Mouse (Mus musculus) embryonic stem cell, embryonic (primary cell): ENCODE data around the gene Hist1h2bp.
"Not testable (repeated sequence)": the region's sequence is repeated elsewhere in the genome, so short reads cannot be mapped to it uniquely, and the experiment has no call there.

Source experiments
- CTCF ChIA-PET, 4 experiments: fragments of 300-600 bp in 2 of 4; fragments of 350-600 bp in 2 of 4; sonication (Branson Sonifier 250); formaldehyde crosslinking; loops; one replicate each; lab custom pipeline; 2022; ENCODE audit warnings: inconsistent platforms in 2 of 4; lab: Charles Lee
- POLR2A ChIA-PET, 4 experiments: fragments of 300-600 bp in 2 of 4; fragments of 350-600 bp in 2 of 4; sonication (Branson Sonifier 250); formaldehyde crosslinking; loops; one replicate each; lab custom pipeline; 2022; ENCODE audit warnings: antibody characterized with exemption in 4 of 4, inconsistent platforms in 1 of 4; lab: Charles Lee

Hist1h2bp gene

DNA sequence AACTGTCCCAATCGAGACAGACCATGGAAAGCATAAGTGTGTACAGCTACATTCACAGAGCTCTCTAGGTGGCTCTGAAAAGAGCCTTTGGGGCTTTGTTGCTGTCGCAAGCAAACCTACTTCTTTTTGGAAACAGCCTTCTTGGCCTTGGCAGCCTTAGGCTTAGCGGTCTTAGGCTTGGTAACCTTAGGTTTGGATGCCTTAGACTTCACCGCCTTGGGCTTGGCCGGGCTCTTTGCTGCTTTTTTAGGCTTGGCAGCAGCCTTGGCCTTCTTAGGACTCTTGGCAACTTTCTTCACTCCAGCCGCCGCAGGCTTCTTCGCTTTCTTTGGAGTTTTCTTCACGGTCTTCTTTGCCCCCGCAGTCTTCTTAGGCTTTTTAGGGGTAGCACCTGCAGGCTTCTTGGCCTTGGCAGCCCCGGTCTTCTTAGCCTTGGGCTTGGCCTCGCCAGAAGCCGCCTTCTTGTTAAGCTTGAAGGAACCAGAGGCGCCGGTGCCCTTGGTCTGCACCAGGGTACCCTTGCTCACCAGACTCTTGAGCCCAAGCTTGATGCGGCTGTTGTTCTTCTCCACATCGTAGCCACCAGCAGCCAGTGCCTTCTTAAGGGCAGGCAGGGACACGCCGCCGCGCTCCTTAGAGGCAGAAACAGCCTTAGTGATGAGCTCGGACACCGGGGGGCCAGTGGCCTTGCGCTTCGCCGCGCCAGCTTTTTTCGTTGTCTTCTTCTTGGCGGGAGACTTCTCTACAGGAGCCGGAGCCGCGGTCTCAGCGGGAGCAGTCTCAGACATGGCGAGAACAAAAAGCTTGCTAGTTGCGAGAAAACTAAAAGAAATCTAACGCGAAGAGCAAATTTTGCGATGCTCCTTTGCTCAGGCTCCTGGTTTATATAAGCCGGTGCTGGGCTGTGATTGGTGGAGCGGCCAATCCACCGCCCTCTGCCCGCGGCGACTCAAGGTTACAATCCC is 7.2 kb upstream of the Hist1h2bp start, which contains the start of gene Hist1h1b:
Gene Hist1h1b (minus strand): TSS at position 859 of the 965 bp plus-strand sequence.
- POLR2A ChIA-PET: interaction anchor here (0.6 to 22.5 kb wide), 81 partner anchors 7 to 1982 kb away, joined by 3 to 823 read pairs (median 5); partner anchors contain the start of genes Hist1h2ai (in 4 of the 4), Hist1h2ak (in 4 of the 4), Hist1h2bn (in 4 of the 4) and Hist1h3h (in 4 of the 4)
- CTCF ChIA-PET: interaction anchor here in 1 of 4 experiments (0.7 kb wide), 1 partner anchor 264 kb away, joined by 3 read pairs; no protein-coding TSS in a partner anchor

DNA sequence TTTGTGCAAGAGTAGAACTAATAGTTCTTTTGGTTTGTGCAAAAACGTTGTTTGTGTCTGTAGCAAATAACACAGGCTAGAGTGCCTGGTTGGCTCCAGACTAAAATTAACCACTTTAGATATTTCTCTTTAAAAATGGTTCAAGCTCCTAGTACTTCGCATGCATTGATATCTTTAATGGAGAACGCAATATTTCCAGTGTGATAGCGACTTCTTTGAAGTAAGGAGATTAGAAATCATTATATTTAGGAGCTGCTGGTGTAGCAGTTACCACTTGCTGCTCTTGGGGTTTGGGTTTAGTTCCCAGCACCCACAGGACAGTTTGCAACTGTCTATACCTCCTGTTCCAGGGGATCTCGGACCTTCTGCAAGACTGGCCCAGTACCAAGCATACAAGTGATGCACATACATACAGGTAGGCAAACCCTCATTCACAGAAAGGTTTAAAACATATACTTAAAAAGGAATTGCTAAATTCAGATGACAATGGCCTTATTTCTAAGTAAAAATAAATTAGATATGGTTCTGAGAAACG is 6.2 kb upstream of the Hist1h2bp start:
- CTCF ChIA-PET: interaction anchor here in 1 of 4 experiments (0.7 kb wide), 1 partner anchor 263 kb away, joined by 3 read pairs; no protein-coding TSS in a partner anchor

DNA sequence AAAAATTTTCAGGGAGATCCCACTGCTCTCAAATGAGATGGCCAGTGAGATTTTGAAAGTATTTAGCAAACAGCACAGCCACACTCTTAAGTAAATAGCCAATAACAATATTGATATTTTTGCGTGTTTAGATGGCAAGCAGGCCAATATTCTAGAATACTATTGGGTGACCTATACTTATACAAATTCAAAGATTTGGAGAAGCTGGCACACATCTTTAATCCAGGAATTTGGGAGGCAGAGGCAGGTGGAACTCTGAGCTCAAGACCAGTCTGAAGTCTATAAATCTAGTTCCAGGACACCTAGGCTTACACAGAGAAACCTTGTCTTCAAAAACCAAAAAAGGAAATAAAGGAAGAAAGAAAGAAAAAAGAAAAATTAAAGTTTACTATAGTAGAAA is 5.6 kb upstream of the Hist1h2bp start:
- ChIA-PET POLR2A (interaction anchor here (0.6 to 22.5 kb wide), 36 partner anchors 8 to 1799 kb away, joined by 3 to 823 read pairs (median 10); partner anchors contain the start of genes Hist1h2ak (in 4 of the 4), Hist1h2bn (in 4 of the 4), Hist1h2bm (in 3 of the 4) and Hist1h2ag (in 2 of the 4)), CTCF (no interaction called here)

More for the DNA sequence above, 6.2 kb upstream of the Hist1h2bp start:
- POLR2A ChIA-PET: interaction anchor here (0.8 to 22.5 kb wide), 40 partner anchors 9 to 1981 kb away, joined by 3 to 823 read pairs (median 13); partner anchors contain the start of genes Hist1h2ai (in 4 of the 4), Hist1h2ak (in 4 of the 4), Hist1h2bn (in 4 of the 4) and Hist1h3h (in 4 of the 4)

DNA sequence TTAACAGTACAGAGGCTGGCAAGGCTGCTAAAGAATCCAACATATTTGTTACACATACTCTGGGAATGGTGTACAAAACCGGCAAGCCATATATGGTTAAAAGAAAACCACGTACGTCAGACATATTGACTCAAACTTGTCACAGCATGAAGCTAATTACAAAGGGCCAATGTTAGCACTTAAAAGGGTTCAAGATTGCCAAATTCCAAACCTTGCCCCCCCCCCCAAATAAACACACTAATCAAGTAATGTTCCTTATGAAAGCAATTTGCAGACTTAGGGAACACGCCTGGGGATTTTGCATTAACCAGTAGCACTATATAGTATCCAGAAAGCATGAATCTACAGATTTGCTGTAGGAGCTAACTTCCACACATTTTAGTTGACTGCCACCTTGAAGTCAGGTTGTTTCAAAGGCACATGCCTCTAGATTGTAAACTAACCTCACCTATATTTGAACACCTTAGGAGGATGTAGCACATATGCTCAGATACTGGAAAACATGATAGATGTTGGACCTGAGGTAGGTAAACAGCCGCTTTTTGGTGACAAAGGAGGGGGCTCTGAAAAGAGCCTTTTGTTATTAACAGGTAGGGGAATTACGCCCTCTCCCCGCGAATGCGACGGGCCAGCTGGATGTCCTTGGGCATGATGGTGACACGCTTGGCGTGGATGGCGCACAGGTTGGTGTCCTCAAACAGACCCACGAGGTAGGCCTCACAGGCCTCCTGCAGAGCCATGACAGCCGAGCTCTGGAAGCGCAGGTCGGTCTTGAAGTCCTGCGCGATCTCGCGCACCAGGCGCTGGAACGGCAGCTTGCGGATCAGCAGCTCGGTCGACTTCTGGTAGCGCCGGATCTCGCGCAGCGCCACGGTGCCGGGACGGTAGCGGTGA is 4.7 kb upstream of the Hist1h2bp start:
- POLR2A ChIA-PET: interaction anchor here (0.5 to 22.5 kb wide), 50 partner anchors 8 to 1979 kb away, joined by 3 to 823 read pairs (median 5); partner anchors contain the start of genes Hist1h2ak (in 4 of the 4), Hist1h2bn (in 4 of the 4), Hist1h2ai (in 3 of the 4) and Hist1h2bm (in 3 of the 4)
- CTCF ChIA-PET: interaction anchor here in 1 of 4 experiments (0.7 kb wide), 1 partner anchor 34 kb away, joined by 3 read pairs; no protein-coding TSS in a partner anchor

DNA sequence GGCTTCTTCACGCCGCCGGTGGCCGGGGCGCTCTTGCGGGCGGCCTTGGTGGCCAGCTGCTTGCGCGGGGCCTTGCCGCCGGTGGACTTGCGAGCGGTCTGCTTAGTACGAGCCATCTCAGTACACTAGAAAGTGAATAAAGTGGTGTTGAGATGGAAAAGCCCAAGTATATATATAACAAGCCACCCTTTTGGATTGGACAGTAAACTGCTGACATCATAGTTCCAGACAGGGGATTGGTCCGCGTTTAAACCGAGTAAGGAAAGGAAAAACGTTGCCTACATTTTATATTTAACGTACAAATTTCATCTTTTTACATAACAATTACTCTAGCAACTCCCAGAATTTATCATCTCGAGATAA is 4.0 kb upstream of the Hist1h2bp start, which contains the start of gene Hist1h3i:
Gene Hist1h3i (minus strand): TSS at position 116 of the 363 bp plus-strand sequence.
- ChIA-PET POLR2A (interaction anchor here (0.8 to 22.5 kb wide), 39 partner anchors 8 to 1981 kb away, joined by 3 to 823 read pairs (median 6); partner anchors contain the start of genes Hist1h2ak (in 4 of the 4), Hist1h2bn (in 4 of the 4), Hist1h2ai (in 3 of the 4) and Hist1h2bl (in 3 of the 4)), CTCF (no interaction called here)

DNA sequence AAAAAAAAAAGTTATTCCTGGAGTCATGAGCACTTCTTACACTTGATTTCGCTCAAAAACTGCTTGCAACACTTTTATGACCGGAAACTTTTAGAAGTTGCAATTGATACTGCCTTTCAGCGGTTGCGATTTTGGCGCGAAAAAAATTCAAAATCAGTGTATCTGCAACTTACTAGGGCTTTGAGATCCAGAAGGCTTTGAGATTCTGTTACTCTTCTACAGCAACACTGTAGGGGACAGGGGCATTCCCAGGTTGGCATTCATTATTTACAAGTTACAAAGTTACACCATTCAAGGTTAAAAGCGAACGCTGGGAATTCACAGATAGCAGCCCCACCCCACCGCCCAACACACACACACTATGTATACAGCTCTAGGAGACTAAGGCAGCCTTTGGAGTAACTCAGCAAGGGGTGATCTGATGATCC is 3.5 kb upstream of the Hist1h2bp start:
- POLR2A ChIA-PET: interaction anchor here in 3 of 4 experiments (0.8 to 22.5 kb wide), 28 partner anchors 9 to 1980 kb away, joined by 3 to 823 read pairs (median 6); partner anchors contain the start of genes Hist1h2ai (in 3 of the 3), Hist1h2ak (in 3 of the 3), Hist1h2bj (in 3 of the 3) and Hist1h2bl (in 3 of the 3)
- CTCF ChIA-PET: no interaction called here

DNA sequence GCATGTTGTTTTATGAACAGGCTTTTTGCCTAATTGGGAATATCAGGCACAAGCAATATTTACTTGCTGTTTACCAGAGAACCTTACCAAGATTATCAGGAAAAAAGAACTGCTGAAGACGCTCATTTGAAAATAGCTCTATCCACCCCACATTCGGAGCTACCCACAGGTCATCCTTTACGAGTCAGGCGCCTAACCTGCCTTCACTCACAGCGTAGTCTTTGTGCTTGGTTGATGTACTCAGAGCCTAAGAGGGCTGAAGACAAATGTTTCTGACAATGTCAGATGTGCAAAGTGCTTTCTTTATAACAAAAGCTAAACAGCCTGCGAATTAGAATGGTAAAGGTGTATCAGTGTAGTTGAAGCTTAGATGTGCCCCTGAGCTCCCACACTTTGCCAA is 3.0 kb upstream of the Hist1h2bp start:
- CTCF ChIA-PET: interaction anchor here in 1 of 4 experiments (0.7 kb wide), 1 partner anchor 49 kb away, joined by 3 read pairs; no protein-coding TSS in a partner anchor

DNA sequence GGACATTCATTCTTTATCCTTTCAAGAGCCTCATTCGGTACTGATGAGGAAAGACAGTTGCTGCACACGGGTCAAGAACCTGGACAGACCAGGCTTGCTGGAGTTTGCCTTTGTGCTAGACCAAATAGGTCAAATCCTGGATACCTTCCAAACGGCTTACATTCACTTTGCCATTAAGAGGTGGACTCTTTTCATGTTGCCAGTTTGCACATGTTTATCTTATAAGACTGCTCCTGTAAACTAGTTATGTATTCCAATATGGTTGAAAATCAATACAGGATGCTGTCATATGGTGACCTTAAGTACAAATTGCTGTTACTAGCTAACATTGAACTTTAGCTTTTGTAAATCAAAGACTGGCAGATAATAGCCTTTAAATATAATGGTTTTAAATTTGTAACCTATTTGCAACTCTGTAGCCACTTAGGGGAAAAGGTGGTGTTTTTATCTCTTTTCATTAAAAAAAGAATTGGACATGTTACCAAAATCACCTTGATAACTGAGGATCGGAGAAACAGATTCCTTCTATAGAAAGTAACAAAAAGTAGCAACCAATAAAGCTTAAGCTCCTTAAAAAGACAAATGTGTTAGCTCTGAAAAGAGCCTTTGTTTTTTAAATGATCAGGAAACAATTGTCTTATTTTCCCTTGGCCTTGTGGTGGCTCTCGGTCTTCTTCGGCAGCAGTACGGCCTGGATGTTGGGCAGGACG is 917 bp upstream of the Hist1h2bp start:
- ChIA-PET POLR2A (interaction anchor here (0.6 to 22.5 kb wide), 86 partner anchors 7 to 1977 kb away, joined by 3 to 823 read pairs (median 6); partner anchors contain the start of genes Hist1h2ai (in 4 of the 4), Hist1h2ak (in 4 of the 4), Hist1h2bl (in 4 of the 4) and Hist1h2bn (in 4 of the 4)), CTCF (interaction anchor here in 1 of 4 experiments (1.5 kb wide), 1 partner anchor 257 kb away, joined by 3 read pairs; the partner anchor contains the start of genes Hist1h2ag and Hist1h2bj)

More for the DNA sequence above, 3.0 kb upstream of the Hist1h2bp start:
- POLR2A ChIA-PET: interaction anchor here in 3 of 4 experiments (0.6 to 22.5 kb wide), 32 partner anchors 9 to 1980 kb away, joined by 3 to 823 read pairs (median 4); partner anchors contain the start of genes Hist1h2ai (in 3 of the 3), Hist1h2ak (in 3 of the 3), Hist1h2bj (in 3 of the 3) and Hist1h2bl (in 3 of the 3)

DNA sequence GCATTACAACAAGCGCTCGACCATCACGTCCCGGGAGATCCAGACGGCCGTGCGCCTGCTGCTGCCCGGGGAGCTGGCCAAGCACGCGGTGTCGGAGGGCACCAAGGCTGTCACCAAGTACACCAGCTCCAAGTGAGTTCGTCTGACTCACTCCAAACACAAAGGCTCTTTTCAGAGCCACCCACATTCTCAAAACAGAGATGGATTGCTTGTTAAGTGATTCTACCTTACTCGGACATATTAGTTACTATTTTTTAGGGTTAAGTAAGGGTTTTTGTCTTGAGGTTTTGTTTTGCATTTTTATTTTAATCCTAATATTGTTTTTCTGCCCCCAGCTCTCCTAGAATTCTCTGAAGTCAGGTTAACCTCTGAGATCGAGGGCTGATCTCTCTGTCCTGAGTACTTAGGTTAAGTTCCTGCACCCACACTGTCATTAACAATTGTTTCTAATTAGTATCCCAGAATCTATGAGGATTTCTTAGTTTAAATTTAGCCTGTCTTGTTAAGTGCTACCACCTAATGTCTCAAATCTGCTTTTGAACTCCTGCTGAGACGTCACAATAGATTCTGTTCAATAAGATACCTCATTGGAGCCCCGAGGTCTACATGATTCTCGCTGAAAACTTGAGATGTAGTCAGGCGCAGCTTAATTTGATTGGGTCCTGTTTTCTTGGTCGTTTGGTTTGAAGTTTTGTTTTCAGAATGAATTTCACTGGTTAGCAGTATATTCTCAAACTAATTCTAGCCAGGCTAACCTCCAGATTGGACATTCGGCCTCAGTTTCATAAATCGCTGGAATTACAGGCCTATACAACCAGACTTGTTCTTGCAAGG is 716 bp downstream of the Hist1h2bp start:
- POLR2A ChIA-PET: interaction anchor here (0.5 to 22.5 kb wide), 82 partner anchors 7 to 1956 kb away, joined by 3 to 823 read pairs (median 7); partner anchors contain the start of genes Hist1h2ag (in 4 of the 4), Hist1h2ai (in 4 of the 4), Hist1h2ak (in 4 of the 4) and Hist1h2bj (in 4 of the 4)
- CTCF ChIA-PET: interaction anchor here in 2 of 4 experiments (0.6 to 1.5 kb wide), 2 partner anchors 44 to 255 kb away, joined by 3 to 4 read pairs; partner anchors contain the start of genes Hist1h2ag (in 1 of the 2) and Hist1h2bj (in 1 of the 2)

DNA sequence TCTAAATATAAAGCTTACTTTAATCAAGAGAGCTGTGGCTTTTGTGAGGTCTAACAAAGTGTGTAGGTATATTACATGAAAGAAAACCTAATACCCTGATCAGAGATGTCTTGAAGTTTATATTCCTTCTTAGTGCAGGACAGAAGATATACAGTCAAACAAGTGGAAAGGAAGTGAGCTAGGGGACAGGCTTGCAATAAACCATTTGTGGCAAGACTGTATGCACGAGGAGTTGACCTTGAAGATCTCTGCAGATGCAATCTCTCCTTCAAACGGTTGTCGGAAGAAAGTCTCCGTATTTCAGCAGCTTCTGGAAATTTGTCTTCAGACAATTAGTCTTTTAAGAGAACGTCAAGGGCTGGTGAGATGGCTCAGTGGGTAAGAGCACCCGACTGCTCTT is 2.7 kb downstream of the Hist1h2bp start:
- ChIA-PET CTCF (no interaction called here), POLR2A (interaction anchor here in 3 of 4 experiments (0.5 to 22.5 kb wide), 26 partner anchors 9 to 618 kb away, joined by 3 to 823 read pairs (median 10); partner anchors contain the start of genes Hist1h1b (in 3 of the 3), Hist1h2ai (in 3 of the 3), Hist1h2ak (in 3 of the 3) and Hist1h2bl (in 3 of the 3))

DNA sequence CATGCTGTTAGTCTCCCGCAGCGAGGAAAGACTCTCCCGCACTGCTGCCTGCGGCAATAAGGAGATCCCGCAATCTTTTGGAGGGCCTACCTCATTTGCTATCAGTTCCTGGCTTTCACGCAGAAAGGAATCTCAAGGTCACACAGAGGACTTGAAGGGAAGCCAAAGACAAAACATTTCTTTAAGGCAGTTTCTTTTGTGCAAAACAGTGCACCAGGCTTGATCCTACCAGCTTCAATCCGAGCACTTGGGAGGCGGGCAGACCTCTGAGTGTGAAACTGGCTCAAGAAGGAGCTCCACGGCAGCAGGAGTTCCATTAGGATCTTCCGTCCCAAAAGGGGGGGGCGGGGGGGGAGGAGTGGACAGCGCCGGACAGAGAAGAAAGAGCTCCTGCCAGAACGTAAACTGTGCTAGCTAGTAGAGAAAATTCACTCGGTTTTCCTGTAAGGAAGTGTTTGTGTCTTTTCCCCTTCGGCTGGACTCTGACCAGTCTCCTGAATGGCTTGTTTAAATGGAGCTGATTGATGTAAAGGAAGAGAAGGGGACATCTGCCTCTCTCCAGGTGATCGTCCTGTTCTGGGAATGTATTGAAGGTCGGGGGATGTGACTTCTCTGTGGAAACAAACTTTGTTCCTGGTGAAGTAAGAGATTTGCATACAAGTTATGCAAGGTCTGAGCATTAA is 3.5 kb downstream of the Hist1h2bp start:
- ChIA-PET CTCF (no interaction called here), POLR2A (interaction anchor here (0.5 to 22.5 kb wide), 55 partner anchors 8 to 1948 kb away, joined by 3 to 823 read pairs (median 5); partner anchors contain the start of genes Hist1h2ak (in 4 of the 4), Hist1h2bn (in 4 of the 4), Hist1h1b (in 3 of the 4) and Hist1h2ai (in 3 of the 4))

DNA sequence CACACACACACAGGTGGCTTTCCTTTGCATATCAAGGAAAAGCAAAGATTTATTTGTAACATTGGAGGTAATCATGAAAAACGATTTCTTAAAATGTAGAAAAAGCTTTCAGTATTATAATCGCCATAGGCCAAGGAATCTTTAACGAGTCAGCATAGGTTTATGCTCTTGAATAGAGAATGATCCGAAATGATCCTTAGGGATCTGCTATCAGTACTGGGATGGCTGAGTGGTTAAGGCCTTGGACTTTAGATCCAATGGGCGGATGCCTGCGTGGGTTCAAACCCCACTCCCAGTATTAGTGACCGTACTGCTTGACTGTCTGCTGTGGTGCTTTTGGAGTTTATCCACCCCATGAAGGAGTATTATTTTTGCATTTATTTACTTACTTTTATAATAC is 8.3 kb downstream of the Hist1h2bp start:
- CTCF ChIA-PET: no interaction called here
- POLR2A ChIA-PET: interaction anchor here in 2 of 4 experiments (0.9 to 1.5 kb wide), 4 partner anchors 8 to 85 kb away, joined by 3 to 5 read pairs (median 4); partner anchors contain the start of genes Hist1h1b (in 1 of the 2), Hist1h2an (in 1 of the 2) and Hist1h2bp (in 1 of the 2)

DNA sequence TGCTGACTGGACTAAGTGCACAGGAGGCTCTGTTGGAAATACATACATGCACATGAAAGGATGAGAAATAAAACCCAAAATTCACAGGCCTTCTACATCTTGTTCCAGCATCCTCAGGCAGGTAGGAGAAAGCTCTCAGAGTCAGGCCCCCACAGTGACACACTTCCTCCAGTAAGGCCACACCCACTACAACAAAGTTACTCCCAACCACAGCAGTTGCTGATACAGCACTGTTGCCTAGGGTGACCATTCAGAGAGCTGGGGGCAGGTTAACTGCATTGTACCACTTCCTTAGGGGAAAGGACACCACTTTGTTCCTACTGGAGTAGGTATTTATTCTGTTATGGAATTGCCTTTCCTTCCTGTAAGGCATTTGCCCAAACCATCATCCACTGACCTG is 9.9 kb downstream of the Hist1h2bp start:
- POLR2A ChIA-PET, CTCF ChIA-PET: not testable (repeated sequence)

DNA sequence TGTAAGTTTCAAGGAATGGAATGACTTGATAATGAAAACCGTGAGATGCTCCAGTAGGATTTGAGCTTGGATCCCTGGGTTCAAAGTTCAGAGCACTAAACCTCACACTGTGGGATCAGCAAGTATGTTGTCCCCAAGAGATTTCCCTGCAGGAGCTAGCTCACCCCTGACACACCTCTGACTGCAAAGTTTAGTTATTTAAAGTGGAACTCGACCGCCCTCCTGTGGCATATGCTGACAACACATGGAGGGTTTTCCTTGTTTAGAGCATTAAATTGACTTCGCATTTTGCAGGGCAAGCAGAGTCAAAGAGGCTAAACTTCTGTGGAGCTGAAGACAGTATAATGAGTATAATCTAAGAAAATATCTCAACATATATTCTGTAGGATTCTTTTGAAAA is 15.8 kb downstream of the Hist1h2bp start:
- CTCF ChIA-PET, POLR2A ChIA-PET: not testable (repeated sequence)
